Mouse (Mus musculus) megakaryocyte, embryonic 14.5 days (primary cell): ENCODE results near the gene Synj2. TPM values are rescaled to one million over a fixed set of nuclear protein-coding genes. Genes with fewer than 3 reads are reported as not detected.
A peak's percentile ranks its signal among the peaks of the same experiment; 100 is the strongest.

Experiments
- H3K27me3 ChIP-seq: replicated peaks from 2 replicates; pipeline ENCODE3; 2012; ENCODE audit warnings: inconsistent platforms
- H3K36me3 ChIP-seq: replicated peaks from 2 replicates; pipeline ENCODE3; 2012; ENCODE audit warnings: low read length, inconsistent platforms, mixed read lengths
- H3K4me1 ChIP-seq: 2 replicates; pipeline ENCODE4 v1.6.1; 2012; ENCODE audit warnings: inconsistent platforms
- H3K4me3 ChIP-seq: replicated peaks from 2 replicates; pipeline ENCODE3; 2012; ENCODE audit warnings: moderate library complexity, mild to moderate bottlenecking, inconsistent platforms
- H3K9me3 ChIP-seq: 2 replicates; pipeline ENCODE4 v1.6.1; 2012; ENCODE audit warnings: inconsistent platforms
- FLI1 ChIP-seq: IDR thresholded peaks from 2 replicates; pipeline ENCODE4 v1.6.1; 2012; ENCODE audit warnings: low read length, inconsistent platforms, mixed read lengths
- GATA1 ChIP-seq: IDR thresholded peaks from 3 replicates; pipeline ENCODE4 v1.6.1; 2012; ENCODE audit warnings: mixed read lengths, low read length, inconsistent platforms, borderline replicate concordance
- polyA plus RNA-seq: library from polyadenylated mRNA; stranded (reverse); fragments of >175 nt; gene quantifications from 2 replicates; pipeline ENCODE4 v1.2.3, GENCODE M21; 2012; ENCODE audit warnings: low replicate concordance; ENCODE audit not compliant: insufficient read depth

The Synj2 gene
- polyA plus RNA-seq, 1 experiment = 4.1 TPM

DNA sequence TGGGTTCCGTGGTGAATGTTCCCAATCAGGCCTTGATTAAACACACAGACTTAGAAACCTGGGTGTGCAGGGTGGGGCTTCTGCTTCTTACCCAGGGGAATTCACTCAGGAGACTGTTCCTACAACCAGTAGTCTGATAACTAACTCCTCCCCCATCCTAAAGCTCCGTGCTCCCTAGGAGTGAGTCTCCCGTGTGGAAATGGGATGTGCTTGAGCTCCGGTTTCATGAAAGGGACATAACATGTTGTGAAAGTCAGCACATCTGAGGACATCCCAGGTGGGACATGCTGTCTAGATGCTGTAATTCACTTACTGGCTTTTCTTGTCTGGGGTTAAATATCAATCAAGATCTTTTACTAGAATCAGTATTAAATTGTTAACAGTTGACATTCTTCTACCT, 11.4 kb downstream of the Synj2 start:
- Histone ChIP-seq H3K36me3 (no peaks in the 10 kb centered on the region), H3K4me1 (peaks cover 48% of the 10 kb centered on the region), H3K9me3 (no peaks in the 10 kb centered on the region), H3K27me3 (peaks cover 12% of the 10 kb centered on the region), H3K4me3 (no peak overlapping the region)
- TF ChIP-seq FLI1 (no peak), GATA1 (no peak)

DNA sequence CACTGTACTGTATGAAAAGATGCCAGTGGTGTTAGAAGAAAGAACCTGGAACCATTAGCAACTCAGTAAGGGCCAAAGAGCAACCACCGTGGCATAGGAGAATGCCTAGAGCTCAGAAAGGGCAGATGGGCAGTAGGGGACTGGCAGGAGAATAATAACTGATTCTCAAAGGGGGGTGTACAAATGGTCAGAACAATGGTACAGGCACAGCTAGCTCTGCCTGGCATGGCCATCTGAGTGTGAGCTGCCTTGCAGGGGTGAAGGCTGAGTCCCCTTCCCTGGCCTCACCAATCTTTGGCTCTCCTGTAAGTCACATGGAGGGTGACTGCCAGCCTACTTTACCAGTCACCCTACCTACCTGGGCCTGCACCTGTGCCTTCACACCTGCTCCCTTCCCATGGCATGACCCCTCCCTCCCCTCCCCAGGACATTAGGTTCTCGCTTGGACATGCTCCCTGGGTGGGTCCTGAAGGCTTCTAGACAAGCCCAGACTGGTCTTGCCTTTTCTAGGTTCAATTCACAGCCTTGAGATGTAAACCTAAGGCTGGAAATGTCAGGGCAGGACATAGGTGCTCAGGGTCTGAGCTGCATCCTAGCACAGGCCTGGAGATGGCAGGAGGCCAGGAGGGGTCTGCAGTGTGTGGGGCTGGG, 15.4 kb downstream of the Synj2 start:
- H3K27me3 ChIP-seq = peaks cover 39% of the 10 kb centered on the region
- no peak for TF ChIP-seq FLI1
- TF ChIP-seq GATA1 = no peak
- H3K9me3 ChIP-seq = no peaks in the 10 kb centered on the region
- H3K4me3 ChIP-seq = peak overlapping the region; percentile 59
- H3K36me3 ChIP-seq = peaks cover 2% of the 10 kb centered on the region
- H3K4me1 ChIP-seq = peaks cover 55% of the 10 kb centered on the region

DNA sequence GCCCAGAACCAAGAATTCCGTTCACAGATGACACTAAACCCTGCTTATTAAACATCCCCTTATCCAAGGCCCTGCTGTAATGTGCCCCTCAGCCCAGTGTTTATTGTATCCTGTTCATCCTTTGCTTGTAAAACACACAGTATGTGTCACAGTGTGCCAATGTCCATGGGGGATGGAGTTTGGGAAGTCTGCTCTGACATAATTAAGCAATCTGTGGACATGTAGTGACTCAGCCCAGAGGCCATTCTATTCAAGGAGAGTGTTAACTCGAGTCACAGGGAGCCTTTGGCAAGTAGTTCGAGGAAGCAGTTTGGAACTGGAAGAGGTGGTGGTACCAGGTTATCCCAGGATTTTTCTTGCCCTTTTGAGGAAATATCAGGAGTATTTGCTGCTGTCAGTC, 16.0 kb downstream of the Synj2 start:
- H3K27me3 ChIP-seq = peaks cover 42% of the 10 kb centered on the region
- no peaks in the 10 kb centered on the region for H3K9me3 ChIP-seq
- TF ChIP-seq FLI1 (no peak), GATA1 (no peak)
- H3K4me3 ChIP-seq = no peak overlapping the region
- H3K36me3 ChIP-seq = peaks cover 2% of the 10 kb centered on the region
- peaks cover 61% of the 10 kb centered on the region for H3K4me1 ChIP-seq

DNA sequence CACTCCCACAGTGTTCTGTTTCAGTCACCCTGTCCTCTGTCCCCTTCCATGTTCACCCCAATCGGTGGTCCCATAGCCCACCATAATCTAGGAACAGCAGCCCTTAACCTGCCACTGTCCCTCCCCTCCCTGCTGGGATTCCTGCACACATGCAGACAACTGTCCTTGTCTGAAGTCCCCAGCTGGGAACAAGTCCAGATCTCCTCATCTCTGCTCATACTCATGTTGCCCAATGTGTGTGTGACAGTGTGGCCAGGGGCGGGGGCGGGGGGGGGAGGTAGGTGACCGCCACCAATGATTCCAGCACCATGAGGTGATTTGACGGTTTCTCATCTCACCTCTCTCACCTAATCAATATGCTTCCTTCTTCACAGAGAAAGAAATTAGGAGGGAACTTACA, 17.1 kb downstream of the Synj2 start:
- H3K4me1 ChIP-seq = peaks cover 52% of the 10 kb centered on the region
- TF ChIP-seq GATA1 (no peak), FLI1 (no peak)
- H3K4me3 ChIP-seq = no peak overlapping the region
- peaks cover 2% of the 10 kb centered on the region for H3K36me3 ChIP-seq
- H3K27me3 ChIP-seq = peaks cover 45% of the 10 kb centered on the region
- H3K9me3 ChIP-seq = 0 out of 2 replicates have a peak, but pooled peaks cover under 1% of the 10 kb centered on the region

DNA sequence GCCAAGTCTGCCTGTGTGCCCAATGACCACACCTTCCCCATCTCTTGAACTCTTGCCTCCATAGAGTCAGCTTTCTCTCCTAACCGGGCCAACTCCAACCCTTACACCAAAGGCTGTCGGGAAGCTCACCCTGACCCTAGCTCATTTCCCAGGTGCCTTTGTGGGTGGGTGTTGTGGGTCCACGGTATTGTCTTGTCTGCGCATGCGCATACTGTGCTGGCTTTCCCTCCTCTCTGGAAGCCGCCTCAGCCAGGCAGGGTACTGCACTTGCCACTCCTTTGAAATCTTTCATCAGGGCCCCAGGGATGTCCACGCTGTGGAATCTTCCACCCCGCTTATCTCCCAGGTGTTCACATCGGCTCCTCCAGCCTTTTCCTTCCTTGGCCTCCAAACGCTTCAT, 17.6 kb downstream of the Synj2 start:
- Histone ChIP-seq H3K9me3 (0 out of 2 replicates have a peak, but pooled peaks cover 3% of the 10 kb centered on the region), H3K4me1 (peaks cover 48% of the 10 kb centered on the region), H3K4me3 (no peak overlapping the region), H3K36me3 (peaks cover 2% of the 10 kb centered on the region), H3K27me3 (peaks cover 47% of the 10 kb centered on the region)
- TF ChIP-seq GATA1 (no peak), FLI1 (no peak)

DNA sequence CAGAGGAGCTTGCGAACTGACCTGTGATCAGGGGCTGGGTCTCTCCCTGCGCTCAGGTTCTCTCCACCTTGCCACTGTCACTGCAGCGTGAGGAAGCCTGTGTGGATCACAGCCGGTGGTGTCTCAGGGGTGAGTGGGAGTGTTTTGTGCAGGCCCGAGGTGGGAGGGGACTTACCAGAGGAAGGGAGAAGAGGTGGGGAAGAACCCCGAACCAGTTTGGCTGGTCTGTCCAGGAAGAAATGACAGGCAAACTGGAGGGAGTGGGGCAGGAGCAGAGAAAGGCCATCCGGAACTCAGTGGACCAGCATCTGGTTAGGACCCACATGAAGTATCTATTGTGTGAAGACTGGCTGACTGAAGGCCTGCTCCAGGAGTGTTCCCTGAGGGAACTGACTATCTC, 18.0 kb downstream of the Synj2 start:
- Histone ChIP-seq H3K27me3 (peaks cover 47% of the 10 kb centered on the region), H3K9me3 (0 out of 2 replicates have a peak, but pooled peaks cover 3% of the 10 kb centered on the region), H3K4me3 (no peak overlapping the region), H3K4me1 (peaks cover 47% of the 10 kb centered on the region), H3K36me3 (peaks cover 2% of the 10 kb centered on the region)
- no peak for TF ChIP-seq FLI1
- no peak for TF ChIP-seq GATA1

DNA sequence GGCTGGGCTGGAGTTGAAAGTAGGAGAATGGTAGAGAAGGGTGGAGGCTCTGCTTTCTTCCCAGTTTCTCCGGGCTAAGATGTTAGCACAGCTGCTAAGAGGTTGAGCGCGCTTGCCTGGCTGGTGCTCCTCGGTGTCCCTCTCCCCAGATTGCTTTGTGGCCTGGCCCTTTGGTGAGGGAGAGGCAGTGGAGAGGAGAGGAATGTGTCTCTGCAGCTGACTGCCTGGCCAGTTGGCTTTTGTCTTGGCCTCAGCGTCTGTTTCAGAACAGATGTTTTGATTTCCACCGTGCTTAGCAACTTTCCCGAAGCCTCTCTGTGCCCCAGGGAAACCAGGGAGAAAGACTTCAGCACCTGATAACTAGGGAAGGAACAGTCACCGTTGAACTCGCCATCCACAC, 18.7 kb downstream of the Synj2 start:
- Histone ChIP-seq H3K36me3 (peaks cover 2% of the 10 kb centered on the region), H3K9me3 (0 out of 2 replicates have a peak, but pooled peaks cover 3% of the 10 kb centered on the region), H3K4me3 (no peak overlapping the region), H3K27me3 (peaks cover 49% of the 10 kb centered on the region), H3K4me1 (peaks cover 47% of the 10 kb centered on the region)
- TF ChIP-seq GATA1 = no peak
- no peak for TF ChIP-seq FLI1

DNA sequence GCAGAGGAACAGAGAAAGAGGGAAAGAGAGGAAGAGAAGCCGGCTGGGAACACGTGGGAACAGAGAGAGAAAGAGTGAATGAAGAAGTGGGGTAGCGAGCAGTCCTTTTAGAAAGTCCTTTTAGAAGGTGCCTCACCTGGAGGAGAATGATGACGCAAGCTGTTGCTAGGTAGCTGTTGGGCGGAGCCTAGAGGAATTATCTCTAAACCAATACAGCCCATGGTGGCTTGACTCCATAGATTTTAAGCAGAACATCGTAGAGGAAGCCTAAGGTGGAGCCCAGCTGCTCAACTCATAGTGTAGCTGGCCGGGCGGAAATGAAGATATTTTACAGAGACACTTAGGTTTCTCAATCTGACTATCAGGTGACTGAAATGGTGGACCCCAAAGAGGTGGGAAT, 22.7 kb downstream of the Synj2 start:
- H3K36me3 ChIP-seq = no peaks in the 10 kb centered on the region
- TF ChIP-seq GATA1 = no peak
- no peak for TF ChIP-seq FLI1
- H3K4me1 ChIP-seq = peaks cover 32% of the 10 kb centered on the region

DNA sequence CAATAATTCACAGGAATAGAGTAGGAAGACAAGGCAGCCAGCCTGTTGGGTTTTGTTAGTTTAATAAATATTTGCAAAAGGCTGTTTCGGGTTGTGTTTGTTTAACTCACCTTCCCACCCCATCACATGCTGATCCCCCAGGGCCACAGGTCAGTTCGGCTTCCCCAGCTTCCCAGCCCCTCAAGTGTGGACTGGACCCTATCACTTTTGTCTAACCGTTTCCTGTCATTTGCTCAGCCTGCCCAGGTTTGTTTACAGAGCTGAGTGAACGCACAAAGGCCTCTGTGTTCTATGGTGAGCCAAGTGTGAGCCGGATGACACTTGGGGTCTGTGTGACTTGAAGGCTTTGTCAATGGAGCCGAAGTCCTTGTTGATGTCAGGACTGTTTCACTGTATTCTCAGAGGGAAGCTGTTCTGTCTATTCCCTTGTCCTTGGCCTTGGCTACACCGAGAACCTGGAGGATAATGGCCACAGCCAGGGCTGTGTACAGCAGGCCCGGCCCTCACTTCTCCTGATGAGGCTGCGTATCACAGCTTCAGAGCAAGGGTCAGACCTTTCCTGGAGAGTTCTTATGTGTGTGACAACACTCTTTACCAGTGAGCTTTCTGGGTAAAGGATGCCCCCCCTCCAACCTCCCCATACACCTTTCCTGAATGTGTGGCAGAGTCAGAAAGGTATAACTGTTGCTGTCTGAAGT, 24.2 kb downstream of the Synj2 start:
- Histone ChIP-seq H3K4me1 (peaks cover 26% of the 10 kb centered on the region), H3K4me3 (no peak overlapping the region), H3K36me3 (no peaks in the 10 kb centered on the region), H3K27me3 (peaks cover 22% of the 10 kb centered on the region), H3K9me3 (peaks cover 6% of the 10 kb centered on the region; the same call in 1 of the 2 replicates)
- TF ChIP-seq GATA1 (no peak), FLI1 (no peak)

More for the DNA sequence above, 22.7 kb downstream of the Synj2 start:
- Histone ChIP-seq H3K4me3 (no peak overlapping the region), H3K27me3 (peaks cover 36% of the 10 kb centered on the region), H3K9me3 (peaks cover 6% of the 10 kb centered on the region; the same call in 1 of the 2 replicates)

DNA sequence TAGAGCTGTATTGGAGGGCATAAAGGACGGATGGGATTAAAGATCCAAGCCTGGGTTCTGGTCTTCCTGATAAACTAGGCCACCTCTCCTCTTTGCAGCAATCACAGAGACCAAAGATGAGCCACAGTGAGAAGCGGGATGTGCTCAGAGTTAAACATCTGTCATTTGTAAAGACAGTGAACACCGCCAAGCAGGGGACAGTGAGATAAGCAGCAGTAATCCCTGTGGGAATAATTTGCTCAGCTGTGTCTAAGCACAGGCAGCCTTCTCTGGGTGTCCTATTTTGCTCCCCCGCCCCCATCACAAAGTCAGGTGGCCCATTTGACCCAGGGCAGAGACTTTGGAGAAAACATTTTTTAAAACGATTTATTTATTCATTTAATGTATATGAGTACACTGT, 25.6 kb downstream of the Synj2 start:
- TF ChIP-seq FLI1 (no peak), GATA1 (no peak)
- Histone ChIP-seq H3K9me3 (peaks cover 6% of the 10 kb centered on the region; the same call in 1 of the 2 replicates), H3K4me1 (peaks cover 23% of the 10 kb centered on the region)

More for the DNA sequence above, 25.6 kb downstream of the Synj2 start:
- no peaks in the 10 kb centered on the region for H3K36me3 ChIP-seq
- H3K27me3 ChIP-seq = peaks cover 18% of the 10 kb centered on the region
- no peak overlapping the region for H3K4me3 ChIP-seq
